Mouse (Mus musculus) retina, postnatal 7 days (tissue): ENCODE measurements around the gene Ccm2.

ENCODE experiments used
- DNase-seq: peaks from one replicate; pipeline ENCODE4 v3.0.0-alpha.2; 2012; ENCODE audit warnings: low read depth, low spot score

Ccm2 gene

GRCm38 (mm10) chr11:6580065-6580750 is 33.5 kb downstream of the Ccm2 start:
- DNase-seq = peak; percentile 47

DNA sequence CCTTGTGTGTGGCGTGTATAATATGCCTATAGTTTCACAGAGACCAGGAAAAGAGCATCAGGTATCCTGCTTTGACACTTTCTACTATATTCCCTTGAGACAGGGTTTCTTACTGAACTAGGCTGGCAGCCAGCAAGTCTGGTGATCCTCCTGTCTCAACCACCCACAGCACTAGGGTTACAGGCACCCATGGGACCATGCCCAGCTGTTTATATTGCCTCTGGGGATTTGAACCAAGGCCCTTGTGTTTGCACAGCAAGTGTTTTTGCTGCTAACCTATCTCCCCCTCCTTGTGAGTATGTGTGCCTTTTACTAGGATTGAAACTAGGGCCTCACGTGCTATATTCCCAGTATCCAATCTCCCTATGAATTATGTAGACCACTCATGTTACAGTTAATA is 34.9 kb downstream of the Ccm2 start:
- DNase-seq = no peak

- no peak for DNase-seq
These were observed 39.1 kb downstream of the Ccm2 start for GRCm38 (mm10) chr11:6585748-6586147.

- no peak for DNase-seq
These were observed 40.0 kb downstream of the Ccm2 start for GRCm38 (mm10) chr11:6586660-6587059.

DNA sequence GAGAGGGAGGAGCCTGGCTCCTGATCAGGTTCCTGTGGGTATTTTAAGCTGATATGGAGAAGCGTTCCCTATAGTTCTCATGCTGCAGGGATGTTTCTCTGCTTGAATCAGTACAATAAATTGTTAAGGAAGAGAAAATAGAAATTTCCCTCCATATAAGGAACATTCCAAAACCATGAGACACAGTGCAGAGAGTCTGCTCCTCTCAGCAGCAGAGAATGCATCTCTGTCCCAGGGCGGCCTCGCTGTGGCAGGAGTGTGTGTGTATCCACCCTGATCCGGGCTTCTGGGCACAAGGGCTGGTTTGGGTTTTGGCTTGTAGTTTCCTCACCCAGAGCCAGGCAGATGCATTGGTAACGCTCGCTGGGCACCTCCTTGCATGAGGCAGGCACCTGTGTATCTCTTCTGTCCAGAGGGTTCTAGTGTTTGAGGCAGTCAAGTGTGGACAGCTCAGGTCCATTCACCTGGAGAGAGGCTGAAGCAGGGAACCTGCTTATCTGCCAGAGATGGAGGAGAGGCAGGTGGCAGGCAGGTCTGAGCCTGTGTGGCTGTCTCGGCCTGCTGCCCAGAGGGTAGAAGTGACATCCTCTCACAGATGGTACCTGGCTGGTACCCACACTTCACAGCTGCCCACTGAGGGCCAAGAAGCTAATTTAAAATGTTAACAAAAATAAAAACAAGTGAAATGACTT is 40.7 kb downstream of the Ccm2 start:
- no peak for DNase-seq

DNA sequence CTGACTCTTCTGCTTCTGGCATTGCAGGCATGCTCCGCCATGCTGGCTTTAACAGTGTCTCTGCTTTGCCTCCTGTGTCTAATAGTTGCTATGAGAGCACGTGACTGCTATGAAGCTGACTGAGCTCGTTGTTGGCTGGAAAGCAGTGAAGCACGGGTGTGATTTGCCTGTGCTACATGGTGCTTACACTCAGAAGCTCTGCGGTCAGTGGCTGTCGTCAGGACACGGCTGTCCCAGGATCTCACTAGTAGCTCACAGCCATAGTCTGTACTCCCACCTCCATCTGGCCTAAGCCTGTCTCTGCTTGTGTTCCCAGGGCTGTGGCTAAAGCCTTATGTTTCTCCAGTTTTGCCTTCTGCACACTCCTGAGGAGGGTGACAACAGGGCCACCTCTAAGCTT is 41.6 kb downstream of the Ccm2 start:
- DNase-seq = no peak

DNA sequence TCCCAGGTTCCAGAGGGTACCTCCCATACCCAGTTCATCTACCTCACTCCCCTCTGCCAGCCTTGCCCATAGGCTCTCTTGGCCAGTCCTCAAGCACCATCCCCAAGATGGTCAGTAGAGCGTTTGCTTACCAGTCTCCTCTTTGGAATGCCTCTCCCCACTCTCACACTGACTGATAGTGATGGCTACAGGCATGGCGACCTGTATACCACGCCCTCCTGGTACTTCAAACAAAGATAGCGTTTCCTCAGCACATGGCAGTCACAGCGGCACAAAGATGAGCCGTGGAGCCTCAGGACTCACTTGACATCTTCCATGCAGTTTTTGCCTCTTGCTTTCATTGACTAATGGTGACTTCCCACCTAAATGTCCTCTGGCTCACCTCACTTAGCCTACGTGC is 43.2 kb downstream of the Ccm2 start:
- no peak for DNase-seq

GRCm38 (mm10) chr11:6590933-6591675 is 44.4 kb downstream of the Ccm2 start:
- no peak for DNase-seq

GRCm38 (mm10) chr11:6593406-6593805 is 46.7 kb downstream of the Ccm2 start:
- no peak for DNase-seq

- DNase-seq = no peak
These were observed 48.2 kb downstream of the Ccm2 start for GRCm38 (mm10) chr11:6594845-6595244.

DNA sequence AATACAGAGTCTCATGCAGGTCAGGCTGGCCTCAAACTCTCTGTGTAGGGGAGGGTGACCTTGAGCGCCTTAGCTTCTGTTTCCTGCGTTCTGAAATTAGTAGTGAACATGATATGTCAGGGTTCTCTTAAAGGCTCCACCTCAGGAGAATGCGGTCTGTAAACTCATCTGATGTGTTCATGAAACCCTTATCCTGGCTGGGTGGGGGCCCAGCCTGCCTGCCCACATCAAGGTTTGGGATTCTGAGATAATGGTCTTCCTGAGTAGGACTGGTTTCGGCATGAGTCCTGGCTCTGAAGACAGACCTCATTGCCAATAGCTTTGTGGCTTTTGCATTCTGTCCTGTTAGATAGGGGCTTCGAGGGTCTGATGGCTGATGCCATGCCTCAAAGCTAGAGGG is 48.7 kb downstream of the Ccm2 start:
- no peak for DNase-seq

DNA sequence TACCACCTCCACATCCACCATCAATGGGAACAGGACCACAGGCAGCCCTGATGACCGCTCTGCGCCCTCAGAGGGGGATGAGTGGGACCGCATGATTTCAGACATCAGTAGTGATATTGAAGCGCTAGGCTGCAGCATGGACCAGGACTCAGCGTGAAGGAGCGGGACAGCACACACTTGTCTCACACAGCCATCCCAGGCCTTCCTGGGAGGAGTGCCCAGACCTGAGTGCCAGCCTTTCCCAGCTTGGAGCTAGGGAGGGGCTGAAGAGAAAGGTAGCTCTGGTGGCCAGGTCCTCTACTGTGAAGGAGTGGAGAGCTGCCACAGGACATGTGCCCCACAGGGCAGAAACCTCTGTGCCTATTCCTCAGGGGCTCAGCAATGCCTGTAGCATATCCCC is 49.5 kb downstream of the Ccm2 start:
- no peak for DNase-seq

- no peak for DNase-seq
These were observed 49.9 kb downstream of the Ccm2 start for GRCm38 (mm10) chr11:6596616-6597015.

DNA sequence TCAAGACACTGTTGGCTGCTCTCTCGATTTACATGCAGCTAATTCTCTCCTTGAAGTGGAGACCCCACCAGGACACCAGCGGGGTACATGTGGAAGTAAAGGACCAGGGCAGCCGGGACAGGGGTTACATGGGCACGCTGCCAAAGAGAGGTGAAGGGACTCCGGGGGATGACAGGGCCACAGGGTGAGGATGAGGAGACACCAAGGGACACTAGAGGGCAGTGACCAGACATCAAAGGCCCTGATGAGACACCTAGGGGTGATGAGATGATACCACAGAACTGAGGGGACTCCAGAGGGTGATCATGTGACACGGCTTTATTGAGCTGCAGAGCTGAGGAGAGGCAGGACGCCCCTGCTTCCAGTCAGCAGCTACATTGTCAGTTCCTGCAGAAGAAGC is 50.8 kb downstream of the Ccm2 start:
- DNase-seq = no peak

DNA sequence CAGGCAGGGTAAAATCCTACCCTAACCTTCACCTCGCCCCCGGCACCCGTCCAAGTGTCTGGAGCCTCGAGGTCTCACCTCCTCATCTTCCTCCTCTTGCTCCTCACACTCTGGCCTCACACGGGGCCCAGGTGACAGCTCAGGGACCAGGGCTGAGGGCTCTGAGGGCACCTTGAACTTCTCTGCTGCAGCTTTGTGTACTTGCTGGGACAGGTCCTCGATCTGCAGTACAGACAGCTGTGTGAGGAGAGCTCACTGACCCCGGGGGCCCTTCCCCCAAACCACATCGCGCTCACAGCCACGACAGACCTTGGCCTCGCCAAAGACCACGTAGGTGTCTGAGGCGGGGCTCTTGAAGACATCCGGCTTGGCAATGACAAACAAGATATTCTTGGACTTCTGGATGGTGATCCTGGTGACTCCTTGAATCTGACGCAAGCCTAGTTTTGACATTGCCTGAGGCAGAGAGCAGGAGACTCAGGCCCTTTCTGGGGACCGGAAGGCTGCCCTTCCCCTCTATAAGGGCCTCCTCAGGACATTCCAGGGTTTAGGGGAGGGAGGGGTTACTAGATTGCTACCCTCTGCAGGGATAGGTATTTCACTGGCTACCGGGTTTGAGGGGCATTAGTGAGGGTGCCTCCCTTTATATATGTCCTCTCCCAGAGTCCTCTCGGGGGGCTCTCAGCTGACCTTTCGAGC is 51.7 kb downstream of the Ccm2 start:
- no peak for DNase-seq

DNA sequence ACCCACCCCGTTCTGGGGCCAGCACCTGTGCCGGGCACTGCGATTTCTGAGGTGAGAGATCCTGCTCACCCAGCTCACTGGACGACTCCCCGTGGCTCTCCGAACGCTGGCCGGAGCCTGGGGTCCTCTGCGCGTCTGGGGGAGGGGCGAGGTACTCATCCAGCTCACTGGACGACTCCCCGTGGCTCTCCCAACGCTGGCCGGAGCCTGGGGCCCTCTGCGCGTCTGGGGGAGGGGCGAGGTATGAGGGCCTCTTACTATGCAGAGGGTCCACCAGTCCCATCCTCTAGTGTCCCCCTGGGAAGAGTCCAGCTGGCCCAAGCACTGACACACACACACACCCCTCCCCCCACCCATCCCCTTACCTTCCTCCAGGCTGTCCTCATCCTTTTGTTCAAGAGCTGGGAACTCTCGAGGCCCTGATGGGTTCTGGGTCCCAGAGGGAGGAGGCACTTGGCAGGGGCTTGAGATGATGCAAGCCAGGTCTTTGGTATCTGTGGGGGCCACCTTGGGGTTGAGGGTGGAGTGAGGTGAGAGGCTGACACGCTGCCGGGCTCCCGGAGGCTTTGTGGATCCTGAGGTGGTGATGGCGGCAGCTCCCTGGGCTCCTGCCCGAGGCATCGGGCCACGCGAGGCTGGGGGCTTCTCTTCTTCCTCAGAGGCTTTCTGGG is 52.5 kb downstream of the Ccm2 start:
- DNase-seq = no peak

GRCm38 (mm10) chr11:6599831-6600230 is 53.1 kb downstream of the Ccm2 start:
- DNase-seq = no peak

DNA sequence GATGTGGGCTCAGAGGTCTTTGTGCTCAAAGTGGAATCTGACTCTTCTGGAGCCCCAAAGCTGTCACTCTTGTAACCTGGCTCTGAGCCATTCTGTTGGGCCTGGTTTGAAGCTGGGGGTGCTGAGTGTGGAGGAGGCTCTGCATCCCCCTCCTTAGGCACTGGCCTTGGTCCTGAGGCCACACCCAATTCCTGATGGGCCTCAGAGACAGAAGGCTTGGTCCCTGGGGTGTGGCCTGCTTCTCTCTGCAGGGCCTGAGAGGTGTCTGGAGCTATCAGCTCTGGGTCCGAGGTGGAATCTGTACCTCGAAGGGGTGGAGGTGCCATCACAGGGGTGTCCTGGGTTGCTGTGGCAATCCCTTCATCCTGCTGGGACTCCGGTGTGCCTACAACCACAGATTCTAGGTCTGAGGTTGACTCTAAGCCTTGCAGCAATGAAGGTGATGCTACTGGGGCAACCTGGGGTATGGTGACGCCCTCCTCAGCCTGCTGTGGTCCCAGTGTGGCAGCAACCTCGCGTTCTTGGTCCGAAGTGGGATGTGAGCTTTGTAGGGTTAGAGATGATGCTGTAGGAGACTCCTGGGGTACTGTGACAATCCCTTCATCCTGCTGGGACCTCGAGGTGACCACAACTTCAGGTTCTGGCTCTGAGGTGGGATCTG is 53.7 kb downstream of the Ccm2 start:
- DNase-seq = no peak

DNA sequence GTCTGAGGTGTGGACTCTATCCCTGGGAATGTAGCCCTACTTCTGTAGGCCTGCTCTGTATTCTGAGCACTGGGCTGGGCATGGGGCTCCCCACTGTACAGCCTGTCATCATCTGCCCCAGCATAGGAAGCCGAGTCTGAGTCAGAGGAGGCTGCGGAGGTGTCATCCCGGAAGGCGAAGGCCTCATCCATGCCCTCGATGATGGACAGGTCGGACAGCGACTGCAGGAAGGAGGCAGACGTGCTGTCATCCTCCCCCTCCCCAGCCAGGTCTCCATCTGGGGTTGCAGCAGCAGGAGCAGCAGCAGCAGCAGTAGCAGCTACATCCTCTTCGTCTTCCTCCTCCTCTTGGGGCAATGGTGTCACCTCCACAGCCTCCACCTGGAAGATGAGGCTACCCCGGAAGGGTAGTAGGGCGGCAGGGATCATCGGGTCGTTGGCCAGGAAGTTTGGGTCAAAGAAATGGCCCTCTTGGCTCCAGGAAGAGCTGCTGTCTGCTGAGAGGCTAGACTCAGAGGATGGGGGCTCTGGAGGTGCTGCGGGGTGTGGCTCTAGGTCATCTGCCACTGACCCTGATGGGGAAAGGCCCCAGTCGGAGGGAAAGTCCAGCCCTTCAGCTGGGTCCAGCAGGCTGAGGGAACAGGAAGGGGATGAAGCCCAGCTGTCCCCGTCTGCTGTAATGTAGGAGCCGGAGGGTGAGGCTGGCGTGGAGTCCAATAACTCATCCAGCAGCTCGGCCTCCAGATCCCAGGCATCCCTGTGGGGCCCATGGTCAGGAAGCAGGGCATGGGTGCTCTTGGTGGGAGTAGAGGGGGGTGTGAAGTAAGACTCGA is 55.2 kb downstream of the Ccm2 start:
- no peak for DNase-seq

- no peak for DNase-seq
These were observed 56.0 kb downstream of the Ccm2 start for GRCm38 (mm10) chr11:6602662-6603061.
